Mouse (Mus musculus) liver, embryonic 13.5 days (tissue): Measurements from ENCODE around the gene Ccdc160. TPM values are rescaled to one million over a fixed set of nuclear protein-coding genes. Genes with fewer than 3 reads are reported as not detected.
A peak's percentile ranks its signal among the peaks of the same experiment; 100 is the strongest.

Experiments
- ATAC-seq: fragments of 200-750 bp; cut with Nextera tagmentation; 2 replicates; pipeline ENCODE4 v1.8.0; 2017; ENCODE audit warnings: low read depth, mild to moderate bottlenecking, moderate number of reproducible peaks, moderate library complexity
- DNase-seq: peaks from one replicate; pipeline ENCODE4 v3.0.0; 2022
- H3K27ac ChIP-seq: fragments of 300-500 bp; sonication (generic); 2 replicates; pipeline ENCODE4 v1.5.1; 2015; ENCODE audit warnings: moderate library complexity, mild to moderate bottlenecking, inconsistent platforms
- H3K27me3 ChIP-seq: fragments of 300-500 bp; sonication (generic); 2 replicates; pipeline ENCODE4 v1.6.1; 2015; ENCODE audit warnings: mild to moderate bottlenecking, inconsistent platforms
- H3K36me3 ChIP-seq: fragments of 300-500 bp; sonication (generic); 2 replicates; pipeline ENCODE4 v1.6.1; 2015; ENCODE audit warnings: mild to moderate bottlenecking, inconsistent platforms
- H3K4me1 ChIP-seq: fragments of 300-500 bp; sonication (generic); replicated peaks from 2 replicates; pipeline ENCODE4 v1.6.1; 2015; ENCODE audit warnings: inconsistent platforms
- H3K4me2 ChIP-seq: fragments of 300-500 bp; sonication (generic); 2 replicates; pipeline ENCODE4 v1.6.1; 2015; ENCODE audit warnings: inconsistent platforms, mild to moderate bottlenecking, moderate library complexity
- H3K4me3 ChIP-seq: fragments of 300-500 bp; sonication (generic); replicated peaks from 2 replicates; pipeline ENCODE4 v1.5.1; 2015; ENCODE audit warnings: mild to moderate bottlenecking, inconsistent platforms
- H3K9ac ChIP-seq: fragments of 300-500 bp; sonication (generic); 2 replicates; pipeline ENCODE4 v1.6.1; 2015; ENCODE audit warnings: mild to moderate bottlenecking, inconsistent platforms
- H3K9me3 ChIP-seq: fragments of 300-500 bp; sonication (generic); replicated peaks from 2 replicates; pipeline ENCODE4 v1.6.1; 2016; ENCODE audit warnings: inconsistent platforms
- WGBS: fragments of 180-500 bp; shearing (Covaris S2); methylation state at CpG from one replicate; pipeline ENCODE4 v1.1.7; 2015; ENCODE audit not compliant: insufficient replicate concordance; 5-methylcytosine and 5-hydroxymethylcytosine counted together
- polyA plus RNA-seq: library from polyadenylated mRNA; unstranded; fragments of >200 nt; fragmentation: Nextera tagmentation; extraction: Ambion mirVana; gene quantifications from 2 replicates; pipeline ENCODE4 v1.2.1, GENCODE M21; 2015

Gene Ccdc160
- polyA plus RNA-seq, 1 experiment from 2014 or later, result 0.13 TPM

DNA sequence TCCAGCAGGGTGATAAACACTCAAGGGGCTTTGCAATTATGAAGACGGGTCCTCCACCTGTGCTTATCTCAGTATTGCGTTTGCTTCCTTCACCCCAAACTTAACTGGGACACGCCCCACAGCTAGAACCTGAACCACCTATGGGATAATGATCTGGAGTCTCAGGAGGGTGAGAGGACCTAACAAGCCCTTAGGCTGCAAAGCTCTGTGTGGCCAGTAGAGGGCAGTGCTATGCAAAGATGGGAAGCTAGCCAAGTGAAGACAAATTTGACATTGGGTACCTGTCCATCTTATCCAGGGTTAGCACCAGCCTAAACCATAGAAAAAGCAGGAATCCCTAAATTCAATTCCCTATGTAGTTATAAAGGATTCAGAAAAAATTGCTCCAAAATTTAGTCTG lies 15.0 kb upstream of the Ccdc160 start:
- Histone ChIP-seq H3K27me3 (no peaks in the 10 kb centered on the region), H3K4me2 (no peak overlapping the region), H3K9ac (no peak overlapping the region), H3K4me3 (no peak overlapping the region), H3K4me1 (no peaks in the 10 kb centered on the region), H3K27ac (no peak overlapping the region), H3K36me3 (no peaks in the 10 kb centered on the region), H3K9me3 (no peaks in the 10 kb centered on the region)
- DNase-seq (no peak), ATAC-seq (no peak)
- 18% methylated on average over 3 of the region's 3 CpGs for WGBS

DNA sequence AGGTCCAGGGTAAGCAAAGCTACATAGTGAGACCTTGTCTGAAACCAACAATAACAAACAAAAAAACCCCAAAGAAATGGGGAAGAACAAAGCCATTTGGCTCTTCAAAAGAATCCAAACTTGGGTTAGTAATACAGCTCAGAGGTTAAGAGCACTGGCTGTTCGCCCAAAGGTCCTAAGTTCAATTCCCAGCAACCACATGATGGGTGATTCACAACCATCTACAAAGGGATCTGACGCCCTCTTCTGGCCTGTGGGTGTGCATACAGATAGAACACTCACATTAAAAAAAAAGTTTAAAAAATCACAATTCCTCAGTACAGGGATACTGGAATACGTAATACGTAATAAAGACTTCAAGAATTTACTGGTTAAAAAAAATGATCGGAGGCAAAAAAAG lies 13.3 kb upstream of the Ccdc160 start:
- no peaks in the 10 kb centered on the region for H3K4me1 ChIP-seq
- H3K27ac ChIP-seq, result no peak overlapping the region
- H3K9ac ChIP-seq, result no peak overlapping the region
- no peaks in the 10 kb centered on the region for H3K9me3 ChIP-seq
- no peak for DNase-seq
- WGBS, result 67% methylated on average over 5 of the region's 5 CpGs
- H3K4me3 ChIP-seq, result no peak overlapping the region
- H3K36me3 ChIP-seq, result no peaks in the 10 kb centered on the region
- no peaks in the 10 kb centered on the region for H3K27me3 ChIP-seq
- no peak for ATAC-seq
- H3K4me2 ChIP-seq, result no peak overlapping the region

DNA sequence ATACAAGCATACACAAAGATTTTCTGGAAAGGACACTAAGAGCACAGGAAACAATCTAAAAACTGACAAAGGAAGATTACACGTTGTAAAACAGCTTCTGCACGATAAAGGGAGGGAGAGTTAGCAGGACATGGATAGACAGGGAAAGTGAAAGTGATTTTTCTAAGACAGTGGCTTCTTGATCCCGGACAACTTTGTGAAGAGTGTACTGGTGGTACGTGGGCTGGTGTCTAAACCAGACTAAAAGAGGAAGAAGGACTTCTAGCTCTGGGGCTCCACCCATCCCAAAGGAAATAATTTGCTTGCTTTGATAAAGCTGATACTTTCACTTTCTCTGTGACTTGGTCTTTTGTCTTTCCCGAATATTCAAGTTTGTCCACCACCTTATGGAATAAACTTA lies 7.1 kb upstream of the Ccdc160 start:
- WGBS, result 17% methylated on average over 5 of the region's 5 CpGs
- Histone ChIP-seq H3K27ac (no peak overlapping the region), H3K4me1 (no peaks in the 10 kb centered on the region), H3K9me3 (no peaks in the 10 kb centered on the region), H3K9ac (no peak overlapping the region), H3K27me3 (no peaks in the 10 kb centered on the region), H3K36me3 (no peaks in the 10 kb centered on the region), H3K4me3 (no peak overlapping the region), H3K4me2 (peak overlapping the region; percentile 14; the same call in 1 of the 2 replicates)
- no peak for ATAC-seq
- no peak for DNase-seq

DNA sequence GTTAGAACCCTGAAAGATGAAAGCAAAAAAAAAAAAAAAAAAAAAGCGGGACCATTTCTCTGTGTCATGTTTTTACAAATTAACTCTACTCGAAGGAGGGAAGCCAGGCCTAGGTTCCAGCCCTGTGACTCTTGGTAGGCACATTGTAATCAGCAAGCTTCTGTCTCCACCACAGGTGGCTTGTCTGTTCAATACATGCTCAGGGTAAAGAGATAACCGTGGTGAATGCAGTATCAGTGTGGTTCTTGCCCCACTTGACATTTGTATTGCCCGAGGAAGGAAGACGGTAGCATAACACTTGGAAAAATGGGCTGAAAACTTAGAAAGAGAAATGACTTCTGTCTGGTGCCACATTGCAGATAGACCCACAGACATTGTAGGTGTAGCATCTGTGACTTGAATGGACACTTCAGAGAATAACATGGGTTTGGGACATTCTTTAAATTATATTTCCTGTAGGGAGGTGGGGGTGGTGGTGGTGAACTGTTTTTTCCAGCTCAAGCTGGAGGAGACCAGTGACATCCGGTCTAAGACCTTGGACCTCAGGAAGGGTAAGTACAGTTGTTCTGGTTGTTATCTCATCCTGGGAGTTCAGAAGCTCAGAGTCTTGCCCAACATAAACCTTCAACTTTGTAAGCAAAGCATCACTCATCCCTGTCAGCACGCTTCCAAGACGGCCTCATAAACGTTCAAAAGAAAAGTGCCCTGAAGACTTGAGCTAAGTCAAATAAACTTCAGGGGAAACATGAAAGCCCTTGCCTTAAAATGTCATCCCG lies 1.1 kb downstream of the Ccdc160 start:
- ATAC-seq (no peak), DNase-seq (no peak)
- Histone ChIP-seq H3K4me1 (no peaks in the 10 kb centered on the region), H3K36me3 (no peaks in the 10 kb centered on the region), H3K27me3 (no peaks in the 10 kb centered on the region), H3K9ac (no peak overlapping the region), H3K9me3 (no peaks in the 10 kb centered on the region), H3K27ac (no peak overlapping the region), H3K4me3 (no peak overlapping the region), H3K4me2 (no peak overlapping the region)
- WGBS, result 31% methylated on average over 10 of the region's 10 CpGs

DNA sequence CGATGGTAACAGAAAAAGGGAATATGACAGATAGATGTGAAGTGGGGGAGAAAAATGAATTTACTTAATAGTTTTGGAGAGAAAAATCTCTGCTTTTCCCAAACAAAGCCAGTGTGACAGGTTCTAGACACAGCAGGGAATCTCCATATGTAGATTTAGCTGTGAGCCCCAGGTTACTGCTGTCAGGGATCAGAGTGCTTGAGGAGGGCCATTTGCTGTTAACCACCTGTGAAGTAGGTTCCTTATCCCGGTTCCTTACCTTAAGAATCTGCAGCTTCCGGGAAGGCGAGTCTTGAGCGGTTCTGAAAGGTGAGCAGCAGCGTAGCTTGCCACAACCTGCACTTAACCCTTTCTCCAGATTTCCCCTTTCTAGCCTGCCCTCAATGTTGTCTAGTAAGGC lies 1.9 kb downstream of the Ccdc160 start:
- no peaks in the 10 kb centered on the region for H3K27me3 ChIP-seq
- ATAC-seq (no peak), DNase-seq (no peak)
- H3K4me2 ChIP-seq, result no peak overlapping the region
- H3K4me3 ChIP-seq, result no peak overlapping the region
- no peak overlapping the region for H3K9ac ChIP-seq
- no peaks in the 10 kb centered on the region for H3K4me1 ChIP-seq
- no peaks in the 10 kb centered on the region for H3K9me3 ChIP-seq
- 41% methylated on average over 6 of the region's 6 CpGs for WGBS
- no peak overlapping the region for H3K27ac ChIP-seq
- H3K36me3 ChIP-seq, result no peaks in the 10 kb centered on the region

DNA sequence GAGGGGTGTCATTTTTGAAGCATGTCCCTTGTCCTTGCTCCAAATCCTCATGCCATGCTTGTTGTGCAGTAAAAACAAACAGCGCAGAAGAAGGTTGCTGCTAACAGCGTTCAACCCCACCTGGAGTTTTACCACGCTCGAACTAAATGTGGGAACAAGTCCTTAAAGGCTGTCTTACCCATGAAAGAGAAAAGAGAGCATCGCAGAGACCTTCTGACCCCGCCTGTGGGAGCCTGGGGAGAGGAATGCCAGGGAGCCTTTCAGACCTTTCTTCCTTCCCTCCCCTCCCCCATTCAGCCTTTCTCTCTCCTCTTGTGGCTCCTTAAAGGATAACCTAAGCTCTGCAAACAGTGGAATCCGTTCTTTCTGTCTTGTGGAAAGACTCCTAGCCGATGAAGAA lies 4.8 kb downstream of the Ccdc160 start:
- ATAC-seq, result no peak
- no peak overlapping the region for H3K9ac ChIP-seq
- H3K36me3 ChIP-seq, result no peaks in the 10 kb centered on the region
- H3K27ac ChIP-seq, result no peak overlapping the region
- no peaks in the 10 kb centered on the region for H3K4me1 ChIP-seq
- H3K4me3 ChIP-seq, result no peak overlapping the region
- no peak overlapping the region for H3K4me2 ChIP-seq
- H3K27me3 ChIP-seq, result no peaks in the 10 kb centered on the region
- WGBS, result 35% methylated on average over 8 of the region's 8 CpGs
- H3K9me3 ChIP-seq, result no peaks in the 10 kb centered on the region
- no peak for DNase-seq

DNA sequence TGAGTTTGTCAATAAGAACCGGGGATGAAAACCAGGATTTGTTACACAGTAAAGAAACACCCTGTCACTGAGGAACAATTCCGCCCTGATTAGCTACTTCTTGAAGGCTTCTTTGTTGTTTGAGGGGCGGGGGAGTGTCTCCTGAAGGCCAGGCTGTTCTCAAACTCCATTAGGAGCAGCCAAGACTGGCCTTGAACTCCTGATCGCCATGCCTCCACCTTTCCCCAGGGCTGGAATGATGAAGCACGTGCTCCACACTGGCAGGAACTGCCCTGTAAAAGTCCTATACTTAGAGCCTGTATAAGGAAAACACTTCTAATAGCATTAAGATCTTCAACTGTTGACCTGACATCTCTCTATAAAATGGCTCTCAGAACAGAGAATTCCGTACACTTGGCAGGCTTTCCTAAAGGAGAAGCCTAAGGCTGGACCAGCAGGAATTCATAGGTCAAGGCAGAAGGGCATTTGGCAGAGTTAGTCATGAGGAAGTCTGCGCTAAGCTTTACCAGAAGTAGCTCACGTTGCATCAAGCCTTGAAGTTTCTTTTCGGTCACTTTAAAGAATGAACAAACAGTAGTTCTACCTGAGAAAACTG lies 6.1 kb downstream of the Ccdc160 start:
- DNase-seq (no peak), ATAC-seq (no peak)
- WGBS, result 59% methylated on average over 9 of the region's 9 CpGs
- Histone ChIP-seq H3K9me3 (no peaks in the 10 kb centered on the region), H3K4me2 (no peak overlapping the region), H3K27me3 (no peaks in the 10 kb centered on the region), H3K27ac (no peak overlapping the region), H3K4me3 (no peak overlapping the region), H3K9ac (no peak overlapping the region), H3K4me1 (no peaks in the 10 kb centered on the region), H3K36me3 (no peaks in the 10 kb centered on the region)

DNA sequence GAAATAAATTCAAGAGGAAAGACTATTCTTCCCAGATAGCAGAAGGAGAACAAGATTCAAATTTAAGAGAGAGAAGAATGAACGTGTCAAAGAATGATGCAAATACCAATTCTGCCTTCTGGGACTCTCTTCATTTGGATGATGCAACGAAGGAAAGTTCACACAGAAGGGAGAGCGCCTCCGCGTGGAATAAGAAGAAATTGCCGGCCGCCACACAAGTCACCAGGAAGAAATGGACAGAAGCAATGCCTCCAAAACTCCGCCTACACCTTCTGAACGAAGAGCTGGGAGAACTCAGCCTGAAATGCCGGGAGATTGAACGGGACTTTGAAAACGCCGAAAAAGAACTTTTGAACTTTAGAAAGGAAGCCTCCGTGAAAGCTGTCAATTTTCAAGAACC lies 7.3 kb downstream of the Ccdc160 start:
- Histone ChIP-seq H3K36me3 (no peaks in the 10 kb centered on the region), H3K4me1 (no peaks in the 10 kb centered on the region), H3K27ac (no peak overlapping the region), H3K4me2 (no peak overlapping the region), H3K9me3 (no peaks in the 10 kb centered on the region), H3K4me3 (no peak overlapping the region), H3K27me3 (no peaks in the 10 kb centered on the region), H3K9ac (no peak overlapping the region)
- DNase-seq (no peak), ATAC-seq (no peak)
- 55% methylated on average over 14 of the region's 14 CpGs for WGBS

DNA sequence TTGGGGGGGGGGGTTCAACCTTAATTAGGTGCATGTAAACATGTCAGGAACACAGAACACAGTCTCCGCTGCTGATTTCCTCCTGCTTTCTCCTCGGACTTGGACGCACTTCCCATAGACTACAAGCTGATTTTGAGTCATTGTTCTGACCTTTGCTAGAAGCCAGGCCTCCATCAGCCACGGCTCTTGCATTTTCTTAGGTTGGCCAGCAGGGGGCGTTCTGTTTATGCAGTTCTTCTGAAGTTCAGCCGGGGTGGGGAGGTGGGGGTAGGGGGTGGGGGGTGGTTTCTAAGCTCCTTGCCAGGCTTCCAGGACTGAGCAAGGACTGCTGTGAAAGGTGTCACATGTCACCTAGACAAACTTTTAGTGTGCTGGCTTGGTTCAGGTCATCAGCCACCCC lies 8.6 kb downstream of the Ccdc160 start:
- H3K27me3 ChIP-seq, result no peaks in the 10 kb centered on the region
- no peak for ATAC-seq
- H3K9me3 ChIP-seq, result no peaks in the 10 kb centered on the region
- H3K9ac ChIP-seq, result no peak overlapping the region
- no peaks in the 10 kb centered on the region for H3K36me3 ChIP-seq
- no peak overlapping the region for H3K4me3 ChIP-seq
- no peaks in the 10 kb centered on the region for H3K4me1 ChIP-seq
- 28% methylated on average over 6 of the region's 6 CpGs for WGBS
- DNase-seq, result no peak
- H3K27ac ChIP-seq, result no peak overlapping the region
- H3K4me2 ChIP-seq, result no peak overlapping the region

DNA sequence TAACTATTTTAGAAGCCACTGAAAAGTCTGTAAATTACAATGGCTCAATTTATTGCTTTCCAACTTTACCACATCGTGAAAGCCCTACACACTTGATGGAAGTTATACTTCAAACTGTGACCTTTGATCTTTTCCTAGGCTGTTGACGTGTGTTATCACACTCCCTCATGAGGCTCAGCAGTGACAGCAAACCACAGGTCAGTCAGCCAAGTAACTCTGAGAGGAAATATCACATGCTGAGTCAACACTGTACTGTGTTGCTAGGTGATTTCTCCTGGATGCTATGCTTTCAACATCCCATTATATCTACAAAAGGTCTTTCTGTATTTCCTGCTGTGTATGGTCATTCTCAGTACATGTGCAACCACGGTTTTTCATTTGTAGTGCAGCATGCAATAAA lies 28.3 kb downstream of the Ccdc160 start:
- Histone ChIP-seq H3K36me3 (no peaks in the 10 kb centered on the region), H3K9me3 (no peaks in the 10 kb centered on the region), H3K9ac (no peak overlapping the region), H3K27me3 (no peaks in the 10 kb centered on the region), H3K4me1 (no peaks in the 10 kb centered on the region), H3K27ac (no peak overlapping the region), H3K4me3 (no peak overlapping the region), H3K4me2 (no peak overlapping the region)
- DNase-seq (no peak), ATAC-seq (no peak)
- WGBS, result 25% methylated on average over 3 of the region's 3 CpGs
